Mouse (Mus musculus) hindbrain, embryonic 13.5 days (tissue): ENCODE measurements at regions not wholly inside any gene's neighbourhood (a gene's known extent, or its start where the extent isn't known, plus 50 kb on each side); places are given as distances from the start of the nearest gene placed in this dataset.

ENCODE experiments used
- ATAC-seq: fragments of 200-750 bp; cut with Nextera tagmentation; 2 replicates; pipeline ENCODE4 v1.8.0; 2017; ENCODE audit warnings: moderate TSS enrichment; ENCODE audit not compliant: low FRiP score
- H3K27ac ChIP-seq: fragments of 300-500 bp; sonication (generic); 2 replicates; pipeline ENCODE4 v1.5.1; 2015; ENCODE audit warnings: inconsistent platforms, mild to moderate bottlenecking, moderate library complexity
- H3K27me3 ChIP-seq: fragments of 300-500 bp; sonication (generic); 2 replicates; pipeline ENCODE4 v1.6.1; 2015; ENCODE audit warnings: mild to moderate bottlenecking, inconsistent platforms
- H3K36me3 ChIP-seq: fragments of 300-500 bp; sonication (generic); 2 replicates; pipeline ENCODE4 v1.6.1; 2015; ENCODE audit warnings: mild to moderate bottlenecking, inconsistent platforms
- H3K4me1 ChIP-seq: fragments of 300-500 bp; sonication (generic); replicated peaks from 2 replicates; pipeline ENCODE4 v1.6.1; 2015; ENCODE audit warnings: inconsistent platforms
- H3K4me2 ChIP-seq: fragments of 300-500 bp; sonication (generic); 2 replicates; pipeline ENCODE4 v1.6.1; 2015; ENCODE audit warnings: inconsistent platforms, mild to moderate bottlenecking, moderate library complexity
- H3K4me3 ChIP-seq: fragments of 300-500 bp; sonication (generic); 2 replicates; pipeline ENCODE4 v1.5.1; 2015; ENCODE audit warnings: mild to moderate bottlenecking, inconsistent platforms
- H3K9ac ChIP-seq: fragments of 300-500 bp; sonication (generic); 2 replicates; pipeline ENCODE4 v1.6.1; 2015; ENCODE audit warnings: mild to moderate bottlenecking, inconsistent platforms
- H3K9me3 ChIP-seq: fragments of 300-500 bp; sonication (generic); 2 replicates; pipeline ENCODE4 v1.6.1; 2016; ENCODE audit warnings: inconsistent platforms
- WGBS: fragments of 180-500 bp; shearing (Covaris S2); methylation state at CpG from one replicate; pipeline ENCODE4 v1.1.7; 2015; 5-methylcytosine and 5-hydroxymethylcytosine counted together

- H3K27me3 ChIP-seq, result no peaks in the 10 kb centered on the region
- no peak for ATAC-seq
- 60% methylated on average over 7 of the region's 7 CpGs for WGBS
These were observed 145.6 kb downstream of the Samd5 start for GRCm38 (mm10) chr10:9529408-9529807.

GRCm38 (mm10) chr10:9528066-9528465 lies 146.9 kb downstream of the Samd5 start:
- Histone ChIP-seq H3K4me3 (no peak overlapping the region), H3K4me2 (no peak overlapping the region), H3K4me1 (peaks cover 6% of the 10 kb centered on the region; the same call in 1 of the 2 replicates), H3K27me3 (no peaks in the 10 kb centered on the region), H3K9me3 (no peaks in the 10 kb centered on the region), H3K27ac (no peak overlapping the region), H3K9ac (no peak overlapping the region), H3K36me3 (no peaks in the 10 kb centered on the region)
- 81% methylated on average over 4 of the region's 4 CpGs for WGBS
- no peak for ATAC-seq

More at GRCm38 (mm10) chr10:9529408-9529807, 145.6 kb downstream of the Samd5 start:
- Histone ChIP-seq H3K4me2 (no peak overlapping the region), H3K36me3 (no peaks in the 10 kb centered on the region), H3K27ac (no peak overlapping the region), H3K9me3 (no peaks in the 10 kb centered on the region), H3K9ac (no peak overlapping the region), H3K4me3 (no peak overlapping the region), H3K4me1 (peaks cover 12% of the 10 kb centered on the region)

- Histone ChIP-seq H3K27me3 (no peaks in the 10 kb centered on the region), H3K4me1 (peaks cover 16% of the 10 kb centered on the region), H3K9me3 (no peaks in the 10 kb centered on the region), H3K4me2 (no peak overlapping the region; the same call in none of the 2 replicates), H3K9ac (0 out of 2 replicates have a peak overlapping the region, but pooled peaks have one; percentile 14), H3K36me3 (no peaks in the 10 kb centered on the region), H3K4me3 (no peak overlapping the region), H3K27ac (peak overlapping the region; percentile 78)
- 31% methylated on average over 12 of the region's 12 CpGs for WGBS
- ATAC-seq, result peak; percentile 69
These were observed 165.1 kb downstream of the Samd5 start for GRCm38 (mm10) chr10:9509764-9510390.

- no peaks in the 10 kb centered on the region for H3K36me3 ChIP-seq
- ATAC-seq, result peak; percentile 37
- no peaks in the 10 kb centered on the region for H3K9me3 ChIP-seq
- H3K27ac ChIP-seq, result peak overlapping the region; percentile 78
- no peak overlapping the region for H3K4me3 ChIP-seq
- H3K4me2 ChIP-seq, result peak overlapping the region; percentile 10; the same call in 1 of the 2 replicates
- H3K27me3 ChIP-seq, result no peaks in the 10 kb centered on the region
- H3K4me1 ChIP-seq, result peaks cover 16% of the 10 kb centered on the region
- 64% methylated on average over 17 of the region's 17 CpGs for WGBS
- H3K9ac ChIP-seq, result 0 out of 2 replicates have a peak overlapping the region, but pooled peaks have one; percentile 14
These were observed 165.8 kb downstream of the Samd5 start for GRCm38 (mm10) chr10:9509092-9509671.

- 56% methylated on average over 11 of the region's 11 CpGs for WGBS
- H3K4me2 ChIP-seq, result no peak overlapping the region
- H3K27ac ChIP-seq, result no peak overlapping the region
- no peak overlapping the region for H3K9ac ChIP-seq
- H3K9me3 ChIP-seq, result no peaks in the 10 kb centered on the region
- no peaks in the 10 kb centered on the region for H3K27me3 ChIP-seq
- ATAC-seq, result no peak
- H3K4me3 ChIP-seq, result no peak overlapping the region
- H3K4me1 ChIP-seq, result peaks cover 13% of the 10 kb centered on the region; the same call in 1 of the 2 replicates
- H3K36me3 ChIP-seq, result no peaks in the 10 kb centered on the region
These were observed 171.2 kb downstream of the Samd5 start for GRCm38 (mm10) chr10:9503569-9504493.

- no peaks in the 10 kb centered on the region for H3K9me3 ChIP-seq
- H3K9ac ChIP-seq, result no peak overlapping the region
- whole genome bisulfite sequencing, result 29% methylated on average over 3 of the region's 3 CpGs
- H3K4me2 ChIP-seq, result no peak overlapping the region
- peak; percentile 61; the same call in 1 of the 2 replicates for ATAC-seq
- no peaks in the 10 kb centered on the region for H3K36me3 ChIP-seq
- no peak overlapping the region for H3K27ac ChIP-seq
- H3K4me1 ChIP-seq, result peaks cover 23% of the 10 kb centered on the region; the same call in 1 of the 2 replicates
- H3K4me3 ChIP-seq, result no peak overlapping the region
- H3K27me3 ChIP-seq, result no peaks in the 10 kb centered on the region
These were observed 176.5 kb downstream of the Samd5 start for GRCm38 (mm10) chr10:9498550-9498949.

- Histone ChIP-seq H3K4me2 (no peak overlapping the region), H3K27ac (no peak overlapping the region), H3K9me3 (no peaks in the 10 kb centered on the region), H3K4me1 (peaks cover 22% of the 10 kb centered on the region; the same call in 1 of the 2 replicates), H3K27me3 (no peaks in the 10 kb centered on the region), H3K36me3 (no peaks in the 10 kb centered on the region), H3K4me3 (no peak overlapping the region), H3K9ac (no peak overlapping the region)
- ATAC-seq, result no peak
- WGBS, result 95% methylated on average over 1 of the region's 1 CpGs
These were observed 178.0 kb downstream of the Samd5 start for GRCm38 (mm10) chr10:9497021-9497420.

GRCm38 (mm10) chr10:9495143-9495651 lies 179.8 kb downstream of the Samd5 start:
- 27% methylated on average over 6 of the region's 6 CpGs for WGBS
- Histone ChIP-seq H3K4me2 (no peak overlapping the region), H3K36me3 (no peaks in the 10 kb centered on the region), H3K9ac (no peak overlapping the region), H3K4me3 (no peak overlapping the region), H3K4me1 (peaks cover 25% of the 10 kb centered on the region), H3K9me3 (no peaks in the 10 kb centered on the region), H3K27me3 (no peaks in the 10 kb centered on the region), H3K27ac (no peak overlapping the region)
- ATAC-seq, result no peak

- Histone ChIP-seq H3K4me1 (peaks cover 15% of the 10 kb centered on the region), H3K4me2 (no peak overlapping the region), H3K9ac (no peak overlapping the region), H3K27ac (no peak overlapping the region), H3K36me3 (no peaks in the 10 kb centered on the region), H3K4me3 (no peak overlapping the region), H3K9me3 (no peaks in the 10 kb centered on the region), H3K27me3 (no peaks in the 10 kb centered on the region)
- no peak for ATAC-seq
- WGBS, result 84% methylated on average over 2 of the region's 2 CpGs
These were observed 184.6 kb downstream of the Samd5 start for GRCm38 (mm10) chr10:9490416-9490815.

GRCm38 (mm10) chr10:9462361-9462760 lies 212.6 kb downstream of the Samd5 start:
- Histone ChIP-seq H3K27me3 (no peaks in the 10 kb centered on the region), H3K4me3 (no peak overlapping the region), H3K27ac (no peak overlapping the region; the same call in 1 of the 2 replicates), H3K4me1 (peaks cover 11% of the 10 kb centered on the region), H3K36me3 (no peaks in the 10 kb centered on the region), H3K9me3 (no peaks in the 10 kb centered on the region), H3K4me2 (no peak overlapping the region), H3K9ac (no peak overlapping the region)
- no peak for ATAC-seq
- 74% methylated on average over 6 of the region's 6 CpGs for WGBS

GRCm38 (mm10) chr10:9459145-9459544 lies 215.9 kb downstream of the Samd5 start:
- Histone ChIP-seq H3K9me3 (no peaks in the 10 kb centered on the region), H3K4me2 (no peak overlapping the region), H3K9ac (no peak overlapping the region), H3K27me3 (no peaks in the 10 kb centered on the region), H3K4me1 (peaks cover 11% of the 10 kb centered on the region), H3K27ac (peak overlapping the region; percentile 36), H3K4me3 (no peak overlapping the region), H3K36me3 (no peaks in the 10 kb centered on the region)
- no peak for ATAC-seq
- WGBS, result 70% methylated on average over 6 of the region's 6 CpGs

GRCm38 (mm10) chr10:9458466-9458865 lies 216.5 kb downstream of the Samd5 start:
- 56% methylated on average over 2 of the region's 2 CpGs for WGBS

More at GRCm38 (mm10) chr10:9458466-9458865, 216.5 kb downstream of the Samd5 start:
- no peak for ATAC-seq
- Histone ChIP-seq H3K36me3 (no peaks in the 10 kb centered on the region), H3K27ac (no peak overlapping the region), H3K4me3 (no peak overlapping the region), H3K9me3 (no peaks in the 10 kb centered on the region), H3K4me2 (no peak overlapping the region), H3K4me1 (peaks cover 11% of the 10 kb centered on the region), H3K9ac (no peak overlapping the region), H3K27me3 (no peaks in the 10 kb centered on the region)
